Mouse (Mus musculus): ENCODE data around the gene Bnc2. TPM values are rescaled to one million over a fixed set of nuclear protein-coding genes. Genes with fewer than 3 reads are reported as not detected.

Bnc2 gene
- polyA plus RNA-seq, 1 experiment from 2014 or later: 22.2 TPM

DNA sequence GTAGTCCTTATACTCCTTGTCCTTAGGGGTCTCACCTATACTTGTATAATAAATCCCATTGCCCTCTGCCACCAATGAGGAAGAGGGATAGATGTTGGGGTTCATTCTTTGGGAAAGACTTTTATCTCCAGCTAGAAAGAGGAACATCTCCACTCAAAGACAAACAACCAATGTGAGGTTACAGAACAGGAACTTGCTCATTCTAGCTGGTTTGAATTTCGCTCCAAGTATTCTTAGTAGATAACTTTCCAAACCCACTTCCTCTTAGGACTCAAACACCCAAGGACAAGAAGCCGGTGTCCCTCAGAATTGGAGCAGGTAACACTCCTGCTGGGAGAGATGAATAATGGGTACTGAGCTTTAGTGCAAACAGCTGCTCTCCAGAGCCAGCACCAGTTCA is 315.1 kb downstream of the Bnc2 start:
- H3K9me3 ChIP-seq: no peaks in the 10 kb centered on the region
- WGBS: 90% methylated on average over 2 of the region's 2 CpGs
- peaks cover 68% of the 10 kb centered on the region for H3K4me1 ChIP-seq
- H3K27me3 ChIP-seq (replicated peaks; ENCODE audit: low read depth, poor library complexity, severe bottlenecking): no peaks in the 10 kb centered on the region
- no peak for DNase-seq (ENCODE audit: low spot score)
- no peak overlapping the region for H3K27ac ChIP-seq (replicated peaks)
- no peaks in the 10 kb centered on the region for H3K36me3 ChIP-seq (replicated peaks)
- no peak overlapping the region for H3K4me3 ChIP-seq

DNA sequence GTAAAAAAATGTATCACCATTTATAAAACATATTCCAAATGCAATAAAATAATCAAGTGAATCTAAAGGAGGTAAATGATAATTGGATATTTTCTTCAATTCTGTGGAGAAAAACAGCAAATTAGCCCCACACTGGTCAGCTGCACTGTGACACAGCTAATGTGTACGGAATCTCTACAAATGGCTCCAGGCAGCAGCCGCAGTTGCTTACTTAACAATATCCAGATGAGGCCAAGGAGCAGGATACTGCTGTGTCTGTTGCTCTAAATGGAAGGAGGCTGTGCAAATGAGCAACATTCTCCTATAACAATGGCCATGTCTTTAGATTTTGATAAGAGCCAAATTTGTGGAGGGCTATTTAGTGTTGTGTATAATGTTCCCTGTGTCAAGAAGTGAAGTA is 316.9 kb downstream of the Bnc2 start:
- Histone ChIP-seq H3K4me3 (no peak overlapping the region), H3K36me3 (replicated peaks) (no peaks in the 10 kb centered on the region), H3K9me3 (no peaks in the 10 kb centered on the region), H3K27ac (replicated peaks) (peak overlapping the region; percentile 35; the same call in 1 of the 2 replicates), H3K27me3 (replicated peaks; ENCODE audit: low read depth, poor library complexity, severe bottlenecking) (no peaks in the 10 kb centered on the region), H3K4me1 (peaks cover 64% of the 10 kb centered on the region)
- 29% methylated on average over 2 of the region's 2 CpGs for WGBS
- peak; percentile 61 for DNase-seq (ENCODE audit: low spot score)

DNA sequence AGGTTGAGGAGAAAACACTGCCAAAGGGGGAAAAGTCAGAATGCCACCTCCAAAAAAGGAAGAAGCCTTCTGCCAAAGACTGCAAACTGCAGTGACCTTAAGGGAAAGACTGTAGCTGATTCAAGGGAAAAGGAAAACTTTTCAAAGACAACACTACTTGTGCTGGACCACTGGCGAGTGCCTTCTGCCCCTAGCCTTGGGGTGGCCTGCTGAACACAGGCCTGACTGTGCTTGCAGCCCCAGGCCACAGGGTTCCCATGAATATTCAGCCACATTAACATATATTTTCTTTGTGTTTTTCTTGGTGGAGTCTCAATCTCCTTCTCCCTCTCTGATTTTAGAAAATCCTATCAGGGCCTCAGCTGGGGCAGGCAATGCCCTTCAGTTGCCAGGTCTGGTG is 317.7 kb downstream of the Bnc2 start:
- peak overlapping the region; percentile 66 for H3K27ac ChIP-seq (replicated peaks)
- peak; percentile 56 for DNase-seq (ENCODE audit: low spot score)

DNA sequence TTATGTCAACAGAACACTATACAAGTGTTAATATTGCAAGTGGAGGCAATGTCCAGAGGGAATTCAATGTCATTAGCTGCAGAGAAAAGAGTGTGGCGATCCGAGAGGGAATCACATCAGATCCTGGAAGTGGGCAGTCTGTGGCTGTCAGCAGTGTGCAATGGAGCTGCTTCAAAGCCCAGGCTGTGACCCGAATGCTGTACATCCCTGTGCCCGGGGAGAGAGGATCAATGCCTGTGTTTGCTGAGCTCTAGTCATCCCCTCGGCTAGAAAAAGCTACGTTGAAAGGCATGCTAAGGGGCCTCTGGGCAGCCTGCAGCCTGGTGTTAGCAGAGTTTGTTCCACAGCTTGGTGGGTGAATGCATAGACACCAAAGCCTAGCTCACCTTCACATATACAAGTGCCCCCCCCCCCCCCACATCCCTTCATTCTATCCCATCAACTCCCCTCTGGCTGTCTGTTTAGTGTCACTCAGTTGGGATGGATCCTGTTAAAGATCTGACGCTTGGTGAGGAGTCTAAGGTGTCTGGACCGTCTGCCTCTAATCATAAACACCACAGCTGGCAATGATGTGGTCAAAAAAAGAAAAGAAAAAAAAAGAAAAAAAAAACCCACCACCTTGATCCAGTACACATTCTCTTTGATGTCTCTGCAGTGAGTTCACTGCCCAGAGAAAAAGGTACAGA is 318.5 kb downstream of the Bnc2 start:
- no peaks in the 10 kb centered on the region for H3K9me3 ChIP-seq
- H3K27me3 ChIP-seq (replicated peaks; ENCODE audit: low read depth, poor library complexity, severe bottlenecking): no peaks in the 10 kb centered on the region
- H3K36me3 ChIP-seq (replicated peaks): no peaks in the 10 kb centered on the region
- no peak overlapping the region for H3K4me3 ChIP-seq
- peaks cover 51% of the 10 kb centered on the region for H3K4me1 ChIP-seq
- peak; percentile 48 for DNase-seq (ENCODE audit: low spot score)
- WGBS: 10% methylated on average over 8 of the region's 8 CpGs
- H3K27ac ChIP-seq (replicated peaks): peak overlapping the region; percentile 62

More for the DNA sequence above, 317.7 kb downstream of the Bnc2 start:
- Histone ChIP-seq H3K4me3 (no peak overlapping the region), H3K27me3 (replicated peaks; ENCODE audit: low read depth, poor library complexity, severe bottlenecking) (no peaks in the 10 kb centered on the region), H3K36me3 (replicated peaks) (no peaks in the 10 kb centered on the region), H3K4me1 (peaks cover 59% of the 10 kb centered on the region), H3K9me3 (no peaks in the 10 kb centered on the region)
- 17% methylated on average over 1 of the region's 1 CpGs for WGBS

DNA sequence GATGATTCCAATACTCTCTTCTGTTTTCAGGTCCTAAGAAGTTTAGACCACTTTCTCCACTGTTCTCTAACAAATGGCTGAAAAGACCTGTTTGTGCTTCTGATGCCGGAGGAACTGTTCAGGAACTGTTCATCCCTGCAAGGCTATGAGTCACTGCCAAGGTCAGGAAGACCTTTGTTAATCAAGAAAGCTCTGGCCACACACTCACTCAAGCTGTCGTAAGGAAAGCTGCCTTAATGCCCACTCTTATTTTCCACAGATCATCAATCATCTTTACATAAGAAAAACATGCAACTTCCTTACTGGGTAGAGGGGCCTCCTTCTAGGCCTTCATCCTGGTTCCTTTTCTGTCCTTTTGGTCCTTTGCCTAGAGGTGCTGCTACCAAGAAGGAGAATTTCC is 322.4 kb downstream of the Bnc2 start:
- H3K4me1 ChIP-seq: peaks cover 39% of the 10 kb centered on the region
- H3K36me3 ChIP-seq (replicated peaks): no peaks in the 10 kb centered on the region
- WGBS: 65% methylated on average over 2 of the region's 2 CpGs
- H3K9me3 ChIP-seq: no peaks in the 10 kb centered on the region
- no peak overlapping the region for H3K27ac ChIP-seq (replicated peaks)
- no peaks in the 10 kb centered on the region for H3K27me3 ChIP-seq (replicated peaks; ENCODE audit: low read depth, poor library complexity, severe bottlenecking)
- DNase-seq (ENCODE audit: low spot score): no peak
- H3K4me3 ChIP-seq: no peak overlapping the region

DNA sequence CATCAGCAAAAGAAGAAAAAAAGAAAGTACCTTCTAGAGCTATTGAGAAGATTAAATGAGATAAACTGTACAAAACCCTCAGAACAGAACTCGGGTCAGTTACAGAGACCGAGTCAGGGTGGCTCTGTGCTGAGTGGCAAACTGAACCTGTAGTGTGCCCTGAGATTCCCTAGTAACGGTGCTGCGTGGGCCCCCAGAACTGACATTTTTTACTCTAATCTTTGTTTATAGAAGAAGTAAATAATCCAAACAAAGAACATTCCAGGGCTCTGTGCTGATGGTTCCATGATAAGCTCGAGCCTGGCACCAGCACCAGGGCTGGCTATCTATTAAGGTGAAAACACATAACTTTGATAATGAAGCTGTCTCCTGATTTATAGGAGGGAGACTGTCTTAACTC is 325.5 kb downstream of the Bnc2 start:
- WGBS: 57% methylated on average over 5 of the region's 5 CpGs
- DNase-seq (ENCODE audit: low spot score): no peak

DNA sequence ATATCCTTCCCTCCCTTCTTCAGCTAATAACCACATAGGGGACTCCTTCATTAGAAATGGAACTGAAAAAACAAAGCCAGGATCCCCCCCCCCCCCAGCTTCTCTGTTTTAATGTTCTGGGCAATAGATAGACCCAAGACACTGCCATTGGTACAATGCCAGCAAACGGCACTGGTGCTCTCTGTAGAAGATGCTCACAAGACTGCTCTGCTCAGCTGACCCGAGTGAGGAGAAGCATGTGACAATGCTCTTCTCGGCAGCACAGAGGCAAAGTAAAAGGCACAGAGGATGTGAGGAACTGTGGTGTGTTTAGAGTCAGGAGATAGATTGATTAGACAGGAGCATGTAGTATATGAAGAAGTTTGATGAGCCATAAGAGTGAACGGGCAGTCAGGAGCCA is 335.9 kb downstream of the Bnc2 start:
- no peaks in the 10 kb centered on the region for H3K4me1 ChIP-seq
- H3K36me3 ChIP-seq (replicated peaks): no peaks in the 10 kb centered on the region
- no peak overlapping the region for H3K4me3 ChIP-seq
- H3K27ac ChIP-seq (replicated peaks): no peak overlapping the region
- H3K9me3 ChIP-seq: no peaks in the 10 kb centered on the region
- DNase-seq (ENCODE audit: low spot score): no peak
- 83% methylated on average over 4 of the region's 4 CpGs for WGBS
- H3K27me3 ChIP-seq (replicated peaks; ENCODE audit: low read depth, poor library complexity, severe bottlenecking): no peaks in the 10 kb centered on the region

More for the DNA sequence above, 325.5 kb downstream of the Bnc2 start:
- Histone ChIP-seq H3K36me3 (replicated peaks) (no peaks in the 10 kb centered on the region), H3K27ac (replicated peaks) (no peak overlapping the region; the same call in 1 of the 2 replicates), H3K4me3 (no peak overlapping the region), H3K9me3 (no peaks in the 10 kb centered on the region), H3K27me3 (replicated peaks; ENCODE audit: low read depth, poor library complexity, severe bottlenecking) (no peaks in the 10 kb centered on the region), H3K4me1 (peaks cover 15% of the 10 kb centered on the region)

DNA sequence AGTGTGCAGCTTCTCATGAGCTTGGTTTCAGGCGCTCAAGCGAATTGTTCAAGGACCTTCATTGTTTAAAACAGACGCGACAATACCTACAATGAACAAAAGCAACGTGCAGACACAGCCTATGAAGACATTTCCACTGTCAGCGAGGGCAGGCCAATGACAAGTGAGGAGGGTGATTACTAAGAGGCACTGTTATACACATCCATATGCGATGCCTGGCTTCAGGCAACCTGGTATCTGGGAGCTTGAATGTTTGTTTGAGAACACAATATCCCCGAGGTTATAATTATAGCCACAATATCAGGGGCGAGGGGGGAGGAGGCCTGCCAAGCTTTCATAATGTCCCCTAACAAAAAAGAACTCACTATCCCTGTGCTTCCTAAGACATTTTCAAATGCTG is 343.1 kb downstream of the Bnc2 start:
- Histone ChIP-seq H3K27ac (replicated peaks) (no peak overlapping the region), H3K36me3 (replicated peaks) (no peaks in the 10 kb centered on the region), H3K9me3 (no peaks in the 10 kb centered on the region), H3K27me3 (replicated peaks; ENCODE audit: low read depth, poor library complexity, severe bottlenecking) (no peaks in the 10 kb centered on the region), H3K4me1 (peaks cover 19% of the 10 kb centered on the region), H3K4me3 (no peak overlapping the region)
- 67% methylated on average over 9 of the region's 9 CpGs for WGBS
- no peak for DNase-seq (ENCODE audit: low spot score)

DNA sequence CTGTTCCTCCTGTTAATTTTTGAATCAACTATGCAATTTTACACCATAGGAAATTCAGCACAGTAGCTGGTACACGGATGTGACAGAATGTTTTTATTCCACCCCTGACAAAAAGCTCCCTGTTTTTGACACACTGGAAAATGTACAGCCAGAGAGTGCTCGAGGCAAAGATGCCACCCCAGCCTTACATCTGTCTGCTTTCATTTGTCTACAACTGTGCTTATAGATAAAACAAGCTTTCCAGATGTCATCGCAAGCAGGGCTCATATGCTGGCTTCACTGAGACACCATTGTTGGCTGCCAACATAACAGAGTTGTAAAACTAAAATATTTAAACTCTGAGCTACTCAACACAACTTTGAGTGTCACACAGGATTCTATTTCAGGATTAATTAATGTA is 343.6 kb downstream of the Bnc2 start:
- H3K27me3 ChIP-seq (replicated peaks; ENCODE audit: low read depth, poor library complexity, severe bottlenecking): no peaks in the 10 kb centered on the region
- H3K36me3 ChIP-seq (replicated peaks): no peaks in the 10 kb centered on the region
- peaks cover 19% of the 10 kb centered on the region for H3K4me1 ChIP-seq
- H3K9me3 ChIP-seq: no peaks in the 10 kb centered on the region
- no peak overlapping the region for H3K4me3 ChIP-seq
- no peak overlapping the region for H3K27ac ChIP-seq (replicated peaks)
- 39% methylated on average over 3 of the region's 3 CpGs for WGBS
- DNase-seq (ENCODE audit: low spot score): no peak

DNA sequence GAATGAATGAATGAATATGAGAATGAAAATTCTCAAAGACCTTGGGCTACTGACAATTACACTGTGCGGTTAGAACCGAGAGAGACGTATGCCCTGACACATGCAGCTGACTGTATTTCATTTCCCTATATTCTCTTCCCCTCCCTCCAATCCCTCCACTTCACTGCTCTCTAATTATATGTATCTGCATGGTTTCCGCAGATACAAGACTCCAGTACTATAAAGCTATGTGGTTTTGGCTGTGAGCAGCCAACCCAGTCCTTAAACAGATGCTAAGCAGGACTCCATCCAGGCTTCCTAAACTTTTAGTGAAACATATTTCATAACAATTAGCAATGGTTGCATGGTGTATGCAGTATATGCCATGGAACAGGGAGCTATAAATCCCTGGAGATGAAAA is 344.6 kb downstream of the Bnc2 start:
- WGBS: 93% methylated on average over 4 of the region's 4 CpGs

DNA sequence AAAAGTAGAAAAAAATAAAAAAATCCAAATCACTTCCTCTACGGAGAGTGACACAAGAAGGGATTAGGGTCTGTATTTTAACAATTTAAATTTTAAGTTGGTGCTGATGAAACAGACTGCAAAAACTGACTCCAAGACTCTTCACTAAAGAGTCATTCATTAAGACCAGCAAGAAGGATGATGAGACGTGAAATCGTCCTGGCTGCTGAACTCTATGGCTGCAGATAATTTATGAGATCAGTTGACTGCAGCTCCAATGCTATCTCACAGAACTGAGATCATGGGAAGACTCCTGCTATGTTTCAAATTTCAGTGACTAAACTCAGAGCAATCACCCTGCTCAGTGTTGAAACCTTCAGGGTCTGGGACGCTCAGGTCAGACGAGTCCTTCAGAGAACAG is 345.4 kb downstream of the Bnc2 start:
- H3K4me3 ChIP-seq: no peak overlapping the region
- no peaks in the 10 kb centered on the region for H3K9me3 ChIP-seq
- H3K36me3 ChIP-seq (replicated peaks): no peaks in the 10 kb centered on the region
- 79% methylated on average over 5 of the region's 5 CpGs for WGBS
- DNase-seq (ENCODE audit: low spot score): no peak
- peaks cover 28% of the 10 kb centered on the region for H3K4me1 ChIP-seq
- no peaks in the 10 kb centered on the region for H3K27me3 ChIP-seq (replicated peaks; ENCODE audit: low read depth, poor library complexity, severe bottlenecking)
- H3K27ac ChIP-seq (replicated peaks): no peak overlapping the region

More for the DNA sequence above, 344.6 kb downstream of the Bnc2 start:
- H3K4me3 ChIP-seq: no peak overlapping the region
- no peak overlapping the region for H3K27ac ChIP-seq (replicated peaks)
- no peaks in the 10 kb centered on the region for H3K9me3 ChIP-seq
- H3K36me3 ChIP-seq (replicated peaks): no peaks in the 10 kb centered on the region
- DNase-seq (ENCODE audit: low spot score): no peak
- H3K27me3 ChIP-seq (replicated peaks; ENCODE audit: low read depth, poor library complexity, severe bottlenecking): no peaks in the 10 kb centered on the region
- H3K4me1 ChIP-seq: peaks cover 19% of the 10 kb centered on the region

DNA sequence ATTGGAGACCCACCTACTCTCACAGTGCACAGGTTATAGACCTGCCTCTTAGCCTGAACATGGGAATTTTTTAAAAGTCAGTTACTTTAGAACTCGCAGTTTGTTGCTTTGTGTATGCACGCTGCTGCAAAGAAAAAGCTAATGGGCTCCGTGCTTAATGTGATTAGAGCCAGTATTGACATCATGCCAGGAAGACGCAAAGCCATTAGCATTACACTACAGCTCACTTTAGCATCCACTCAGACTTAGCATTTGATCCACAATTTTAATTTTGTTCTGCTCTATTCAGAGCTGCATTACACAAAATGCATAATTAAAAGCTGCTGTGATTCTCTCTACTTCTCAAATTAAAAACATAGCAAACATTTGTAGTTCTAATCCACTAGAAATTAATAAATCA is 350.7 kb downstream of the Bnc2 start:
- H3K36me3 ChIP-seq (replicated peaks): no peaks in the 10 kb centered on the region
- no peak overlapping the region for H3K4me3 ChIP-seq
- H3K9me3 ChIP-seq: no peaks in the 10 kb centered on the region
- no peak for DNase-seq (ENCODE audit: low spot score)
- H3K27ac ChIP-seq (replicated peaks): no peak overlapping the region
- peaks cover 11% of the 10 kb centered on the region; the same call in 1 of the 2 replicates for H3K4me1 ChIP-seq
- H3K27me3 ChIP-seq (replicated peaks; ENCODE audit: low read depth, poor library complexity, severe bottlenecking): no peaks in the 10 kb centered on the region
- WGBS: 69% methylated on average over 4 of the region's 4 CpGs

DNA sequence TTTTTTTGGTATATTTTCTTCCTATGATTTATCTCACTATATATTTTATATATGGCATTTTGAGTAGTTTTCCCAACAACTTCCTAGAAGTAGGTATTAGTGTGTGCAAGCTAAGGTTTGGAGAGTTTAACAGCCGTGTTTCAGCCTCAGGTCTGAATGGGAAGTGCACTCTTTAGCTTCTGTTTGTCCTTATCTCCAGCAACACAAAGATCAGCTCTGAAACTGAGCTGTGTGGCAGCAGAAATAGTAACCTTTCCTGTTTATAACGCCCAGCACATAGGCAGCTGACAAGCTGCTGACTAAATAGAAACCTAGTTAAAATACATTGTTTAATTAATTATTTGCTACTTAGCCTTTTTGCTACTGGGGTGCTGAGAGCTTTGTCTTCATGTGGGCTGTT is 353.5 kb downstream of the Bnc2 start:
- Histone ChIP-seq H3K36me3 (replicated peaks) (no peaks in the 10 kb centered on the region), H3K4me3 (no peak overlapping the region), H3K9me3 (no peaks in the 10 kb centered on the region), H3K27me3 (replicated peaks; ENCODE audit: low read depth, poor library complexity, severe bottlenecking) (no peaks in the 10 kb centered on the region), H3K4me1 (peaks cover 15% of the 10 kb centered on the region), H3K27ac (replicated peaks) (no peak overlapping the region)
- no peak for DNase-seq (ENCODE audit: low spot score)
- 58% methylated on average over 2 of the region's 2 CpGs for WGBS
